Mouse (Mus musculus) midbrain, embryonic 13.5 days (tissue): ENCODE measurements around the gene Asic2. TPM values are rescaled to one million over a fixed set of nuclear protein-coding genes. Genes with fewer than 3 reads are reported as not detected.

ENCODE experiments used
- ATAC-seq: fragments of 200-750 bp; cut with Nextera tagmentation; 2 replicates; pipeline ENCODE4 v1.8.0; 2017; ENCODE audit warnings: mild to moderate bottlenecking, moderate TSS enrichment, moderate library complexity
- H3K27ac ChIP-seq: fragments of 300-500 bp; sonication (generic); 2 replicates; pipeline ENCODE4 v1.5.1; 2015; ENCODE audit warnings: inconsistent platforms, mild to moderate bottlenecking, moderate library complexity
- H3K27me3 ChIP-seq: fragments of 300-500 bp; sonication (generic); 2 replicates; pipeline ENCODE4 v1.6.1; 2015; ENCODE audit warnings: mild to moderate bottlenecking, inconsistent platforms
- H3K36me3 ChIP-seq: fragments of 300-500 bp; sonication (generic); 2 replicates; pipeline ENCODE4 v1.6.1; 2015; ENCODE audit warnings: mild to moderate bottlenecking, inconsistent platforms
- H3K4me1 ChIP-seq: fragments of 300-500 bp; sonication (generic); replicated peaks from 2 replicates; pipeline ENCODE4 v1.6.1; 2015; ENCODE audit warnings: inconsistent platforms
- H3K4me2 ChIP-seq: fragments of 300-500 bp; sonication (generic); replicated peaks from 2 replicates; pipeline ENCODE4 v1.6.1; 2015; ENCODE audit warnings: moderate library complexity, mild to moderate bottlenecking, inconsistent platforms
- H3K4me3 ChIP-seq: fragments of 300-500 bp; sonication (generic); replicated peaks from 2 replicates; pipeline ENCODE4 v1.5.1; 2015; ENCODE audit warnings: mild to moderate bottlenecking, inconsistent platforms
- H3K9ac ChIP-seq: fragments of 300-500 bp; sonication (generic); replicated peaks from 2 replicates; pipeline ENCODE4 v1.6.1; 2015; ENCODE audit warnings: mild to moderate bottlenecking, inconsistent platforms
- H3K9me3 ChIP-seq: fragments of 300-500 bp; sonication (generic); 2 replicates; pipeline ENCODE4 v1.6.1; 2016; ENCODE audit warnings: mild to moderate bottlenecking, inconsistent platforms
- WGBS: fragments of 180-500 bp; shearing (Covaris S2); methylation state at CpG from one replicate; pipeline ENCODE4 v1.1.7; 2015; 5-methylcytosine and 5-hydroxymethylcytosine counted together
- polyA plus RNA-seq: library from polyadenylated mRNA; unstranded; fragments of >200 nt; fragmentation: Nextera tagmentation; extraction: Ambion mirVana; gene quantifications from 2 replicates; pipeline ENCODE4 v1.2.1, GENCODE M21; 2015

The Asic2 gene
- polyA plus RNA-seq, 1 experiment from 2014 or later: 5.0 TPM

DNA sequence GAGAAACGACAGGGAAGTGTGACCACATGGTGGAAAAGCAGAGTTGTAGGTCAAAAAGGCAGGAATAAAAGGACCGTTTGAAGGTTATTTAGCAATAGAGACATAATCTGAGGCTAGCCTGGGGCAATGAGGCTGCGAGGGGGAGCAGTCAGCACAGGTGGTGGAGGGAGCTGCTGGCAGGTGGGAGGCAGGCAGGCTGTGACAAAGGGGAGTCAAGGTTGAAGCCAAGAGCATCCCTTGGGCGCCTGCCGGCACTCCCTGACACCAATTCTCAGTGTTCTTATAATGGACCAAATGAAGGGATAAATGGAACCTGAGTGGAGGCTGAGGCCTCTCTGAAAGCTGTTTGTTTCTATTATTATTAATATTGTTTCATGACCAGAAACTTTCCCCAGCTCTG lies 928.3 kb downstream of the Asic2 start:
- Histone ChIP-seq H3K9ac (no peak overlapping the region), H3K27me3 (no peaks in the 10 kb centered on the region), H3K4me2 (no peak overlapping the region), H3K27ac (no peak overlapping the region), H3K4me3 (no peak overlapping the region), H3K4me1 (peaks cover 13% of the 10 kb centered on the region; the same call in 1 of the 2 replicates), H3K36me3 (no peaks in the 10 kb centered on the region), H3K9me3 (no peaks in the 10 kb centered on the region)
- no peak for ATAC-seq
- WGBS: 55% methylated on average over 5 of the region's 5 CpGs

DNA sequence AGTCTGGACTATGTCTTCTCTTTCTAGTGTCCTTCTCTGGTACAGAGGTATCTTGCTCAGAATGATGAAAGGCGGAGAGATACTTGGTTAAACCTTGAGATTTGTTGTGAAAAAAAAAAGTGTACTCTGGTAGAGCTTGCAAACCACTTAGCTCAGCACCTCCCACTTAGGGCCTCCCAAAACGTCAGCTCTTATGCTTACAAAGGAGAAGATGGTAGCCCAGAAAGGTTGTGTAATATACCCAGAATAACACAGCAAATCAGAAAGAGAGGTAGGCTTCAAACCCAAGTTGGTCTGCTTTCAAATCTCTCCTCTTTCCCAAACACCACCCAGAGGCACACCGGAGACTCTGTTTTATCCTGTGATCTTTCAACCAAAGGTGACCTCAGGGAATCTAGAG lies 936.1 kb downstream of the Asic2 start:
- Histone ChIP-seq H3K9ac (no peak overlapping the region), H3K4me3 (no peak overlapping the region), H3K9me3 (no peaks in the 10 kb centered on the region), H3K36me3 (no peaks in the 10 kb centered on the region), H3K27me3 (no peaks in the 10 kb centered on the region), H3K4me2 (no peak overlapping the region), H3K4me1 (no peaks in the 10 kb centered on the region), H3K27ac (no peak overlapping the region)
- no peak for ATAC-seq
- 77% methylated on average over 3 of the region's 3 CpGs for WGBS

DNA sequence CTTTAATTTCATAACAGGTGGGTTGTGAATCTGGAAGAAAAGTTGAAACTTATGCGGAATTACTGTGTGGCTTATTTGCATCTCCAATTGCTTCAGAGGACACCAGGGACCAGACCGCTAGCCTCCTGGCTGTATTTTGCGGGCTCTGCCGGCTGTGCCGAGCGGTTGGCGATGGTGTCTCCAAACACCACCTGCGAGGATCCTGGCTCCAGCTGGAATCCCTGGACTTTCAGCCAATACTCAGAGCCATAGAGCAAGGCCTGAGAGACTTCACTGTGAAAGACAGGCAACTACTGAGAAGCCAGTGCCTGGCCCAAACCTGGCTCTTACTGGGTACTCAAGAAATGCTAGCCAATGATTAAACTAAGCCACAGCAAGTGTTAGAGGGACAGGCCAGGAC lies 953.5 kb downstream of the Asic2 start:
- H3K9me3 ChIP-seq: no peaks in the 10 kb centered on the region
- H3K4me3 ChIP-seq: no peak overlapping the region
- WGBS: 93% methylated on average over 8 of the region's 8 CpGs
- H3K9ac ChIP-seq: no peak overlapping the region
- no peaks in the 10 kb centered on the region for H3K4me1 ChIP-seq
- ATAC-seq: no peak
- no peaks in the 10 kb centered on the region for H3K27me3 ChIP-seq
- no peak overlapping the region for H3K4me2 ChIP-seq
- H3K36me3 ChIP-seq: no peaks in the 10 kb centered on the region
- no peak overlapping the region for H3K27ac ChIP-seq

DNA sequence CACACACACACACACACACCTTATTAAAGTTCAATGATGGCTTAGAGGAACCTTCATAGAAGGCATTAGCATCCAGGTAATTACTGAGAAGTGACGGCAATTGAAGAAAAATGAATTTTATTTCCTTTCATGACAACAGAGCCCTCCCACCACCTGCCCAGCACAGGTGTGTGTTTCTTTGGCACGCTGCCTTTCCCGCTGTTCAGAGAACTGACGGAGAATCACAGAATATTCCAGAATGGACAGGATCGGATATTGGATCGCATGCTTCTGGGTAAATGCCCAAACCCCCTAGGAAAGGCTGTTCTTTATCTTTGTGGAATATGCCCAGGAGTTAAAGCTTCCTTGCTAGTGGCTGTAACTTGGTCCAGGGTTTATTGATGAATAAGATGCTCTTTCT lies 954.8 kb downstream of the Asic2 start:
- H3K4me1 ChIP-seq: no peaks in the 10 kb centered on the region
- no peaks in the 10 kb centered on the region for H3K36me3 ChIP-seq
- no peak for ATAC-seq
- no peak overlapping the region for H3K4me2 ChIP-seq
- H3K27me3 ChIP-seq: no peaks in the 10 kb centered on the region
- H3K9ac ChIP-seq: no peak overlapping the region
- no peak overlapping the region for H3K4me3 ChIP-seq
- WGBS: 89% methylated on average over 6 of the region's 6 CpGs
- no peak overlapping the region for H3K27ac ChIP-seq
- no peaks in the 10 kb centered on the region for H3K9me3 ChIP-seq

DNA sequence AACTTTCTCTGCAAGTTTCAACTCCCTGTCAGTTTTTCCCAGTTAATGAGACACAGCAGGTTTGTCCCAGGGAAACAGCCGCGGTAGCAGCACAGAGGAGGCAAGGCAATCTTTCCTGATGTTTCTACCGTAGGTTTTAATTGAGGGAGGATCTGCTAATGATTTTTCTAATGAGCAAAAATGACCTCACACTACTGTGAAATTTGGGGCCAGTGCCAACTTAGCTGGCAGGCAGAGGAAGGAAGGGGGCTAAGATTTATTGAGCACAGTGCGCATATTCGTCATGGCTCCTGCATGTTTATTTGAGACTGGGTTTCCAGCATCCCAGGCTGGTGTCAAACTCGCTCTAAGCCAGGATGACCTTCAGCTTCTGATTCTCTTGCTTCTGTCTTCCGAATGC lies 957.5 kb downstream of the Asic2 start:
- no peak for ATAC-seq

DNA sequence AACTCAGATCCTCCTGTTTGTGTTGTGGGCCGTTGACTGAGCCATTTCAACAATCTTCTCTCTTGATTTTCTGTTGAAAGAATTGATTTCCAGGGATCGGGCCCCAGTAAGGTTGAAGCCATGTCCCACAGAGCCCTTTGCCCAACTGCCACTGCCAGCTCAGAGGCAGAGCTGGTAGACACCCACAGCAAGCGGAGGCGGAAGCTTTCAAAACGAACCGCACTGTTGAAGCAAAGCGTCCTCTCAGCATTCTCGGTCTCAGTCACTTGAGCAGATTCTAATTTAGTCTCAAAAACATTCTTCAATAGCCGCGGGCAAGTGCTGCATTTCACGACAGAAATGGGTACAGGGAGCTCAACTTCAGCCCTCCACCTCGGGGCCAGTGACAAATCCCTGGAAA lies 958.9 kb downstream of the Asic2 start:
- no peaks in the 10 kb centered on the region for H3K27me3 ChIP-seq
- no peaks in the 10 kb centered on the region for H3K9me3 ChIP-seq
- no peak overlapping the region for H3K27ac ChIP-seq
- H3K9ac ChIP-seq: no peak overlapping the region
- H3K4me3 ChIP-seq: no peak overlapping the region
- H3K4me2 ChIP-seq: no peak overlapping the region
- H3K36me3 ChIP-seq: no peaks in the 10 kb centered on the region
- ATAC-seq: no peak
- H3K4me1 ChIP-seq: no peaks in the 10 kb centered on the region
- WGBS: 91% methylated on average over 12 of the region's 12 CpGs

More for the DNA sequence above, 957.5 kb downstream of the Asic2 start:
- Histone ChIP-seq H3K4me3 (no peak overlapping the region), H3K27me3 (no peaks in the 10 kb centered on the region), H3K9ac (no peak overlapping the region), H3K36me3 (no peaks in the 10 kb centered on the region), H3K4me1 (no peaks in the 10 kb centered on the region), H3K9me3 (no peaks in the 10 kb centered on the region), H3K4me2 (no peak overlapping the region), H3K27ac (no peak overlapping the region)
- WGBS: 85% methylated on average over 7 of the region's 7 CpGs

DNA sequence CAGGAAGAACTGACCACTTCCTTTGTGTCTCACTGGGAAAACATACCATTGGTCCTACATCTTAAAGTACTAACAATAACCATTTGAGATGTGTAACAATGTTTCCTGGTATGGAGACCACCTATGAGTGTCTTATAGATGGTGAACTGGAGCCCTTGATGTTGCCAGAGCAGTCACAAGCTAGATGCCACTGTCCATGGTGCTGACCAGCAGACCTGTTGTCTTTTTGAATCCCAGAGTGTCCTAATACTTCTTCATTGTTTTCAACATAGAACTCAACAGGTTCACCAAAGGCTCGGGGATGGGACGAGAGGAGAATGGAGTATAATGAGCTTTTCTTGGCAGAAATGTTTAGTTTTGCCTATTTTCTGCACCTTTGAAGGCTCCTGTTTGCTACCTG lies 962.4 kb downstream of the Asic2 start:
- H3K36me3 ChIP-seq: no peaks in the 10 kb centered on the region
- H3K4me1 ChIP-seq: peaks cover 6% of the 10 kb centered on the region; the same call in 1 of the 2 replicates
- H3K27me3 ChIP-seq: no peaks in the 10 kb centered on the region
- H3K9ac ChIP-seq: no peak overlapping the region
- H3K4me2 ChIP-seq: no peak overlapping the region
- 83% methylated on average over 2 of the region's 2 CpGs for WGBS
- H3K9me3 ChIP-seq: no peaks in the 10 kb centered on the region
- ATAC-seq: no peak
- no peak overlapping the region for H3K27ac ChIP-seq
- no peak overlapping the region for H3K4me3 ChIP-seq

DNA sequence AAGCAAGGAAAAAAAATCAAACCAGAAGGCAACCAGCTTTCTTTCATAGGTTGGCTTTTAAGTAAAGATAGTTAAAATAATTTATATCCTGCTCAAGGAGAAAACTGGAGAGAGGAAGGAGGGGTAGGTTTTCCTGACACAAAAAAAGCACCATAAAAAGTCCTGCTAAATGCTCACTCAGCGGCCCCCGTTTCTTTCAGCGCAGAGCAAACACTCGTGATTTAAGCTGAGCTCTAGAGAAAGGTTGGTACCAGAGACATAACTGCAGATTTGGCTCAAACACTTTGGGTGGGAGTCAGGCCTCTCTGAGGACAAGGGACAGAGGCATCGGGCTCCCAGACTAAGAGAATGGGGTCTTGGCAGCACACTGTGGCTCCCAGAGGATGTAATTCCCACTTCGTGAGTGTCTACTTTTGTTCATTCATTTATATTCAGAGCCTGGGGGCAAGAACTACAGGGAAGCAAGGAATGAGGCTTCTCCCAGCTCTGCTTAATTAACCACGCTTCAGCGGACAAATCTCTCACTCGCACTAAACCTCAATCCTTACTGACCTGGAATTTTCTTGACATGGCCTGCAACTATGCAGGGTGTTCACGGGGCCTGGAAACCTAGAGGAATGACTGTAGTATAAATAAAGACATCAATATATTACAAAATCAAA lies 965.4 kb downstream of the Asic2 start:
- no peak overlapping the region for H3K4me3 ChIP-seq
- WGBS: 36% methylated on average over 10 of the region's 10 CpGs
- no peaks in the 10 kb centered on the region for H3K27me3 ChIP-seq
- H3K4me1 ChIP-seq: peaks cover 6% of the 10 kb centered on the region; the same call in 1 of the 2 replicates
- H3K36me3 ChIP-seq: no peaks in the 10 kb centered on the region
- no peak for ATAC-seq
- H3K4me2 ChIP-seq: no peak overlapping the region
- no peak overlapping the region for H3K9ac ChIP-seq
- H3K27ac ChIP-seq: no peak overlapping the region
- no peaks in the 10 kb centered on the region for H3K9me3 ChIP-seq

DNA sequence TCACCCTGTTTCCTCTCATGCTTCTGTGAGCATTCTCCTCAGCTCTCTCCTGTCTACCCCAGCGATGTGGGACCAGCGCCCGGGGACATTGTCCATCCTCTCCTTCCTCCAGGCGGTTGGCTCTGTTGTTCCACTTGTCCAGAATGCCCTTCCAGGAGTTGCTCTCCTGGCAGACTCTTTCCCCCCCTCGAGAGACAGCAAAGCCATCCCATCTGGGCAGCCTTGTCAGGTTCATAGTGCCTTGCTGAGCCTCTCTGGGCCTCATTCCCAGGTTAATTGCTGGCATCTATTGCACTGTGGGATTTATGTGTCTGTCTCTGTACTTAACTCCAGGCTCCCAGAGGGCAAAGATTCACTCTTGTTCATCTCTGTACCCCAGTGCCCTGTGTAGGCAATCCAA lies 972.6 kb downstream of the Asic2 start:
- H3K4me2 ChIP-seq: no peak overlapping the region
- H3K4me1 ChIP-seq: no peaks in the 10 kb centered on the region
- H3K27ac ChIP-seq: no peak overlapping the region
- WGBS: 92% methylated on average over 5 of the region's 5 CpGs
- no peak overlapping the region for H3K4me3 ChIP-seq
- H3K9me3 ChIP-seq: no peaks in the 10 kb centered on the region
- H3K9ac ChIP-seq: no peak overlapping the region
- no peaks in the 10 kb centered on the region for H3K27me3 ChIP-seq
- no peaks in the 10 kb centered on the region for H3K36me3 ChIP-seq
- ATAC-seq: no peak

DNA sequence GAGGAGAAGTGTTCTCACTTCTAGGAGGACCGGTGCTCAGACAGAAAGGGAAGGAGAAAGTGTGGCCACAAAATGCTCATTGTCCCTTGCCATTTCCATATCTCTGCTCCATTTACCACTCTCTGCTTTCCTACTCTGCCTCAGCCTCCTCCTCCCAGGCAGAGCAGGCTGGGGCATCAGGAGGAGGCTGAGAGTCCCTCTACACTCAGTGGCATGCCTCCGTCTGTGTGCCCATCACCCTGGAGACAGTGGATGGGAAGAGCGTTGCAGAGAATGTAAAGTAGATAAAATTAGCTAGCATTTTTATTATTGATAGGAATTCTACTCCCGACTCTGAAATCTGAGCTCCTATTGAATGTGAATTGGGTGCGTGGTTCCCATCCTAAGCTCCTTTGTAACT lies 984.7 kb downstream of the Asic2 start:
- 50% methylated on average over 5 of the region's 5 CpGs for WGBS
- H3K4me1 ChIP-seq: peaks cover 8% of the 10 kb centered on the region
- no peaks in the 10 kb centered on the region for H3K36me3 ChIP-seq
- H3K4me2 ChIP-seq: no peak overlapping the region
- no peaks in the 10 kb centered on the region for H3K27me3 ChIP-seq
- no peak overlapping the region for H3K4me3 ChIP-seq
- ATAC-seq: peak; percentile 66; the same call in 1 of the 2 replicates
- no peak overlapping the region for H3K9ac ChIP-seq
- H3K9me3 ChIP-seq: no peaks in the 10 kb centered on the region
- peak overlapping the region; percentile 27; the same call in 1 of the 2 replicates for H3K27ac ChIP-seq

DNA sequence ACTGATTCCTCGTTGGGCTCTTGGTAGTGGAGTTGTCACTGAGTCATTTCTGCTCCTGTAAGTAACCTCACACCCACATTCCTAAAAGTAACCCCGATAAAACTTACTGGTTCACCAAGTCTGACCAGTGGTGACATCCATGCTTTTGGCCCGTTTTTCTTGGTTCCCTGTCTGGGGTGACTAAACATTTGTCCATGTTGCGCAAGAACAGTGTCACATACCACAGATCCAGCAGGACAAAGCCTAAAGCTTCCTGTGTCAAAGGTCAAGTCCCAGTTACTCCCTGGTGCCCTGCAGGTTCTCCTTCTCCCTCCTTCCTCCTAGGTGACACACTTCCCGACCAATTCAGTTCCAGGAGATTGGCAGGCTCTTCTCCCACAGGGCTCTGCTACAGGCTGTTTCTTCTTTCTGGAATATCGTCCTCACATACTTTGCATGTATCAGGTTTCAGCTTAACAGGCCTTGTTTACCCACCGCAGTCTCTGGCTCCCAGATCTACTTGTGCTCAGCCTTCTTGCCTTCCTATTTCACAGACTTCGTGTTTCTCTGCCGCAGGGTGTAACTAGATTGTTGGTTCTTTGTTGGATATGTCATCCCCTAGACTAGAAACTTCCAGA lies 991.9 kb downstream of the Asic2 start:
- 72% methylated on average over 9 of the region's 9 CpGs for WGBS
- Histone ChIP-seq H3K4me1 (peaks cover 5% of the 10 kb centered on the region; the same call in 1 of the 2 replicates), H3K36me3 (no peaks in the 10 kb centered on the region), H3K9ac (no peak overlapping the region), H3K4me3 (no peak overlapping the region), H3K4me2 (no peak overlapping the region), H3K9me3 (no peaks in the 10 kb centered on the region), H3K27me3 (no peaks in the 10 kb centered on the region), H3K27ac (no peak overlapping the region)
- ATAC-seq: no peak

DNA sequence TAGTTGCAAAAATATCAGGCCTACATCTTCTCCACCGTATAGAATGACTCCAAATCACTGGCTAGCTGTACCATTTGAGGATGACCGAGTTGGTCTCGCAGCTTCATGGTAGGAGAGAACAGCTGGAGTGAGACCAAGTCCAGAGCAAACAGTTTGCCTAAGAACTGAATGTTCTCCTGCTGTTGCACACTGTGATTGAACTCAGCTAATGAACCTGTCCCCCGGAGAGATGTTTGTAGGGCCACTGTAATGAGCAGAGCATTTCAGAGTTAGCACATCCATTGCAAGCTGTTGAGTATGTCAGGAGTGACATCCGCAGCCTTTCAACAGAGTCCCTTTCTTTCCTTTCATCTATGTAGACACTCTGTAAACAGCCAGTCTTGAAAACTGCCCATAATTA lies 993.6 kb downstream of the Asic2 start:
- Histone ChIP-seq H3K4me2 (no peak overlapping the region), H3K4me3 (no peak overlapping the region), H3K9me3 (no peaks in the 10 kb centered on the region), H3K36me3 (no peaks in the 10 kb centered on the region), H3K4me1 (peaks cover 5% of the 10 kb centered on the region; the same call in 1 of the 2 replicates), H3K27me3 (no peaks in the 10 kb centered on the region), H3K27ac (no peak overlapping the region), H3K9ac (no peak overlapping the region)
- WGBS: 91% methylated on average over 5 of the region's 5 CpGs
- ATAC-seq: no peak

DNA sequence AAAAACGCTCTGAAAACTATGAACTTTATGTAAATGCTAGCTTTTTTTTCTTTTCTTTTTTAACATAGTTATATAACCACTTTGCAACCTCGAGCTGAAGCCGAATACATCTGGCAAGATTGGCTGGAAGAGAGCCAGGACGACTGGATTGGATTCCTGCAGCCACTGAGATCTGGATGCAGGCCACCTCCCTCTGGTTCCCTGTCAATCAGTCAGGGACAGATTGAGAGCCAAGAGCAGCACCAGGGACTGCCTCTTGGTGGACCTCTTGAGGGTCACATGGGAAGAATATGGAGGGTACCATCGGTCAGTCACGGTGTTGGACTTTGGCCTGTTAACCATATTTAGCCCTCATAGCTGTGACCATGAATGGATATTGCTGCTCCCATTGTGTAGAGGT lies 994.3 kb downstream of the Asic2 start:
- Histone ChIP-seq H3K27me3 (no peaks in the 10 kb centered on the region), H3K27ac (no peak overlapping the region), H3K4me2 (no peak overlapping the region), H3K4me1 (peaks cover 5% of the 10 kb centered on the region; the same call in 1 of the 2 replicates), H3K36me3 (no peaks in the 10 kb centered on the region), H3K9ac (no peak overlapping the region), H3K9me3 (no peaks in the 10 kb centered on the region), H3K4me3 (no peak overlapping the region)
- WGBS: 81% methylated on average over 6 of the region's 6 CpGs
- ATAC-seq: no peak
